Mouse (Mus musculus): ENCODE results near the gene Slc25a51. TPM values are rescaled to one million over a fixed set of nuclear protein-coding genes. Genes with fewer than 3 reads are reported as not detected.

Gene Slc25a51
- polyA plus RNA-seq, 1 experiment: 39.9 TPM

GRCm38 (mm10) chr4:45374879-45375278, 33.7 kb downstream of the Slc25a51 start:
- Histone ChIP-seq H3K4me2 (ENCODE audit: low read depth) (no peak overlapping the region), H3K79me2 (ENCODE audit: control insufficient read depth, insufficient read depth) (no peaks in the 10 kb centered on the region), H3K36me3 (ENCODE audit: control insufficient read depth, insufficient read depth) (peaks cover 41% of the 10 kb centered on the region), H3K4me3 (no peak overlapping the region), H3K27me3 (ENCODE audit: control insufficient read depth, insufficient read depth, insufficient read length) (no peaks in the 10 kb centered on the region), H3ac (ENCODE audit: control insufficient read depth, insufficient read length) (no peak overlapping the region)
- TF ChIP-seq CEBPB (IDR thresholded peaks at IDR 0.05; ENCODE audit: insufficient read depth, poor library complexity, severe bottlenecking) (no peak), REST (IDR thresholded peaks at IDR 0.05; ENCODE audit: insufficient read depth, insufficient read length) (no peak), POLR2AphosphoS2 (IDR thresholded peaks at IDR 0.05; ENCODE audit: insufficient read length, low read depth) (no peak), MAX (IDR thresholded peaks at IDR 0.05; ENCODE audit: low read depth) (no peak), POLR2A (IDR thresholded peaks at IDR 0.05; ENCODE audit: insufficient read length, low read depth) (no peak), SRF (IDR thresholded peaks at IDR 0.05; ENCODE audit: control insufficient read depth, insufficient read length, low read depth) (no peak), E2F4 (IDR thresholded peaks at IDR 0.05; ENCODE audit: insufficient read depth) (no peak), TCF3 (IDR thresholded peaks at IDR 0.05; ENCODE audit: insufficient read length, low read depth) (no peak), USF1 (IDR thresholded peaks at IDR 0.05; ENCODE audit: low read depth) (no peak), MYOG (IDR thresholded peaks at IDR 0.05; ENCODE audit: control insufficient read depth in 1 of 3, insufficient read depth in 1 of 3, insufficient read length in 2 of 3, low read depth in 2 of 3) (no peak), MYOD1 (IDR thresholded peaks at IDR 0.05; ENCODE audit: control insufficient read depth in 1 of 3, insufficient read length in 2 of 3, low read depth in 2 of 3) (no peak), TCF12 (IDR thresholded peaks at IDR 0.05; ENCODE audit: insufficient read depth, poor library complexity, severe bottlenecking) (no peak)

GRCm38 (mm10) chr4:45371261-45371660, 37.3 kb downstream of the Slc25a51 start:
- Histone ChIP-seq H3K79me2 (ENCODE audit: control insufficient read depth, insufficient read depth) (no peaks in the 10 kb centered on the region), H3K4me2 (ENCODE audit: low read depth) (no peak overlapping the region), H3K36me3 (ENCODE audit: control insufficient read depth, insufficient read depth) (peaks cover 41% of the 10 kb centered on the region), H3K27me3 (ENCODE audit: control insufficient read depth, insufficient read depth, insufficient read length) (no peaks in the 10 kb centered on the region), H3K4me3 (no peak overlapping the region), H3ac (ENCODE audit: control insufficient read depth, insufficient read length) (no peak overlapping the region)
- TF ChIP-seq POLR2AphosphoS2 (IDR thresholded peaks at IDR 0.05; ENCODE audit: insufficient read length, low read depth) (no peak), MYOD1 (IDR thresholded peaks at IDR 0.05; ENCODE audit: control insufficient read depth in 1 of 3, insufficient read length in 2 of 3, low read depth in 2 of 3) (no peak), USF1 (IDR thresholded peaks at IDR 0.05; ENCODE audit: low read depth) (no peak), SRF (IDR thresholded peaks at IDR 0.05; ENCODE audit: control insufficient read depth, insufficient read length, low read depth) (no peak), MAX (IDR thresholded peaks at IDR 0.05; ENCODE audit: low read depth) (no peak), TCF12 (IDR thresholded peaks at IDR 0.05; ENCODE audit: insufficient read depth, poor library complexity, severe bottlenecking) (no peak), POLR2A (IDR thresholded peaks at IDR 0.05; ENCODE audit: insufficient read length, low read depth) (no peak), CEBPB (IDR thresholded peaks at IDR 0.05; ENCODE audit: insufficient read depth, poor library complexity, severe bottlenecking) (no peak), E2F4 (IDR thresholded peaks at IDR 0.05; ENCODE audit: insufficient read depth) (no peak), MYOG (IDR thresholded peaks at IDR 0.05; ENCODE audit: control insufficient read depth in 1 of 3, insufficient read depth in 1 of 3, insufficient read length in 2 of 3, low read depth in 2 of 3) (no peak), REST (IDR thresholded peaks at IDR 0.05; ENCODE audit: insufficient read depth, insufficient read length) (no peak), TCF3 (IDR thresholded peaks at IDR 0.05; ENCODE audit: insufficient read length, low read depth) (no peak)

- H3K4me3 ChIP-seq: no peak overlapping the region
- H3K27me3 ChIP-seq (ENCODE audit: control insufficient read depth, insufficient read depth, insufficient read length): no peaks in the 10 kb centered on the region
- peaks cover 14% of the 10 kb centered on the region for H3K79me2 ChIP-seq (ENCODE audit: control insufficient read depth, insufficient read depth)
- peaks cover 11% of the 10 kb centered on the region for H3K36me3 ChIP-seq (ENCODE audit: control insufficient read depth, insufficient read depth)
- no peak for TF ChIP-seq POLR2AphosphoS2 (IDR thresholded peaks at IDR 0.05; ENCODE audit: insufficient read length, low read depth)
- TF ChIP-seq MYOG (IDR thresholded peaks at IDR 0.05; ENCODE audit: control insufficient read depth in 1 of 3, insufficient read depth in 1 of 3, insufficient read length in 2 of 3, low read depth in 2 of 3): no peak
- TF ChIP-seq SRF (IDR thresholded peaks at IDR 0.05; ENCODE audit: control insufficient read depth, insufficient read length, low read depth): no peak
- TF ChIP-seq TCF12 (IDR thresholded peaks at IDR 0.05; ENCODE audit: insufficient read depth, poor library complexity, severe bottlenecking): no peak
- TF ChIP-seq CEBPB (IDR thresholded peaks at IDR 0.05; ENCODE audit: insufficient read depth, poor library complexity, severe bottlenecking): no peak
- no peak for TF ChIP-seq TCF3 (IDR thresholded peaks at IDR 0.05; ENCODE audit: insufficient read length, low read depth)
- no peak for TF ChIP-seq POLR2A (IDR thresholded peaks at IDR 0.05; ENCODE audit: insufficient read length, low read depth)
- H3K4me2 ChIP-seq (ENCODE audit: low read depth): no peak overlapping the region
- no peak overlapping the region for H3ac ChIP-seq (ENCODE audit: control insufficient read depth, insufficient read length)
Measured at GRCm38 (mm10) chr4:45356653-45357052, 51.9 kb downstream of the Slc25a51 start.

Other genes with a start within 250 kb of the Slc25a51 start
- 45.8 TPM for gene Frmpd1, start 223.9 kb downstream of the Slc25a51 start, polyA plus RNA-seq (2012; fragmentation: generic; extraction: Trizol)
- 4.4 TPM for gene Trmt10b, start 111.6 kb downstream of the Slc25a51 start, polyA plus RNA-seq (2012; fragmentation: generic; extraction: Trizol)
- gene Dcaf10, start 66.7 kb downstream of the Slc25a51 start, polyA plus RNA-seq (2012; fragmentation: generic; extraction: Trizol): 9.3 TPM
- gene Exosc3, start 66.0 kb downstream of the Slc25a51 start, polyA plus RNA-seq (2012; fragmentation: generic; extraction: Trizol): 32.6 TPM
- gene Shb, start 123.7 kb upstream of the Slc25a51 start, polyA plus RNA-seq (2012; fragmentation: generic; extraction: Trizol): 46.3 TPM